Mouse (Mus musculus) testis, adult 2 months (tissue): ENCODE measurements around the gene Aamp.

Experiments used
- CTCF ChIP-seq: fragments of 200-500 bp; IDR thresholded peaks from 2 replicates; pipeline ENCODE4 v1.5.1; 2012; ENCODE audit warnings: low read depth, mild to moderate bottlenecking, inconsistent platforms, low read length, moderate library complexity; ENCODE audit not compliant: control insufficient read depth, insufficient read depth, insufficient replicate concordance
- POLR2A ChIP-seq: fragments of 200-500 bp; IDR thresholded peaks from 2 replicates; pipeline ENCODE4 v1.6.1; 2012; ENCODE audit warnings: low read depth, mild to moderate bottlenecking, inconsistent platforms, low read length, moderate library complexity; ENCODE audit not compliant: control insufficient read depth

- no peak; the same call in 1 of the 2 replicates for TF ChIP-seq CTCF
- no peak for TF ChIP-seq POLR2A
Measured at GRCm38 (mm10) chr1:74313049-74313692, 28.6 kb upstream of the Aamp start.
